Mouse (Mus musculus) limb, embryonic 12.5 days (tissue): ENCODE measurements around the gene Bckdk. TPM values are rescaled to one million over a fixed set of nuclear protein-coding genes. Genes with fewer than 3 reads are reported as not detected.

ENCODE experiments used
- ATAC-seq: fragments of 200-750 bp; cut with Nextera tagmentation; 2 replicates; pipeline ENCODE4 v1.8.0; 2017; ENCODE audit warnings: low read depth, moderate TSS enrichment; ENCODE audit not compliant: insufficient number of reproducible peaks, insufficient read depth, low FRiP score, low TSS enrichment
- H3K27ac ChIP-seq: fragments of 300-500 bp; sonication (generic); 2 replicates; pipeline ENCODE4 v1.5.1; 2016; ENCODE audit warnings: mild to moderate bottlenecking, moderate library complexity
- H3K27me3 ChIP-seq: fragments of 300-500 bp; sonication (generic); 2 replicates; pipeline ENCODE4 v1.6.1; 2016; ENCODE audit warnings: mild to moderate bottlenecking, moderate library complexity
- H3K36me3 ChIP-seq: fragments of 300-500 bp; sonication (generic); 2 replicates; pipeline ENCODE4 v1.6.1; 2016; ENCODE audit warnings: mild to moderate bottlenecking, moderate library complexity
- H3K4me1 ChIP-seq: fragments of 300-500 bp; sonication (generic); replicated peaks from 2 replicates; pipeline ENCODE4 v1.6.1; 2016
- H3K4me2 ChIP-seq: fragments of 300-500 bp; sonication (generic); 2 replicates; pipeline ENCODE4 v1.6.1; 2016; ENCODE audit warnings: mild to moderate bottlenecking, moderate library complexity
- H3K4me3 ChIP-seq: fragments of 300-500 bp; sonication (generic); replicated peaks from 2 replicates; pipeline ENCODE4 v1.5.1; 2016; ENCODE audit warnings: mild to moderate bottlenecking
- H3K9ac ChIP-seq: fragments of 300-500 bp; sonication (generic); replicated peaks from 2 replicates; pipeline ENCODE4 v1.6.1; 2016; ENCODE audit warnings: mild to moderate bottlenecking, moderate library complexity
- H3K9me3 ChIP-seq: fragments of 300-500 bp; sonication (generic); 2 replicates; pipeline ENCODE4 v1.6.1; 2016; ENCODE audit warnings: mild to moderate bottlenecking, moderate library complexity
- WGBS: fragments of 180-500 bp; shearing (Covaris S2); methylation state at CpG from one replicate; pipeline ENCODE4 v1.1.7; 2016; 5-methylcytosine and 5-hydroxymethylcytosine counted together
- polyA plus RNA-seq: library from polyadenylated mRNA; unstranded; fragments of >200 nt; fragmentation: Nextera tagmentation; extraction: Ambion mirVana; gene quantifications from 2 replicates; pipeline ENCODE4 v1.2.1, GENCODE M21; 2016

Gene Bckdk
- polyA plus RNA-seq, 1 experiment from 2014 or later = 83.0 TPM

DNA sequence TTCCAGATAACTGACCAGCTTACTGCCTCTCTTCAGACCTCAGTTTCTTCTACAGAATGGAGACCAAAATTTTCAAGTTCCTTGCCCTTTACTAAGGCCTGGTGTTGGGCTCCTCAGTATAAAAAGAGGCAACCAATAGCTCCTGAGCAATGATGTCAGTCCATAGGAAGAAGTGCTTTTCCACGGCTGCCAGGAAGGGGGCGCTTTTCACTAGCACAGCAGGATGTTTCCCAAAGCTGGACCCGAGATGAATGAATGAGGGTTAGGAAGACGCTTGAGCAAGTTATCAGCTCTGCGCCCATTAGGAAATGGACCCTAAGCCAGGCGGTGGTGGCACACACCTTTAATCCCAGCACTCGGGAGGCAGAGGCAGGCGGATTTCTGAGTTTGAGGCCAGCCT is 17.6 kb downstream of the Bckdk start:
- Histone ChIP-seq H3K9ac (no peak overlapping the region), H3K36me3 (peaks cover 90% of the 10 kb centered on the region), H3K27ac (no peak overlapping the region), H3K9me3 (no peaks in the 10 kb centered on the region), H3K4me3 (no peak overlapping the region), H3K4me2 (no peak overlapping the region), H3K4me1 (no peaks in the 10 kb centered on the region), H3K27me3 (no peaks in the 10 kb centered on the region)
- ATAC-seq = no peak
- 68% methylated on average over 8 of the region's 8 CpGs for WGBS

DNA sequence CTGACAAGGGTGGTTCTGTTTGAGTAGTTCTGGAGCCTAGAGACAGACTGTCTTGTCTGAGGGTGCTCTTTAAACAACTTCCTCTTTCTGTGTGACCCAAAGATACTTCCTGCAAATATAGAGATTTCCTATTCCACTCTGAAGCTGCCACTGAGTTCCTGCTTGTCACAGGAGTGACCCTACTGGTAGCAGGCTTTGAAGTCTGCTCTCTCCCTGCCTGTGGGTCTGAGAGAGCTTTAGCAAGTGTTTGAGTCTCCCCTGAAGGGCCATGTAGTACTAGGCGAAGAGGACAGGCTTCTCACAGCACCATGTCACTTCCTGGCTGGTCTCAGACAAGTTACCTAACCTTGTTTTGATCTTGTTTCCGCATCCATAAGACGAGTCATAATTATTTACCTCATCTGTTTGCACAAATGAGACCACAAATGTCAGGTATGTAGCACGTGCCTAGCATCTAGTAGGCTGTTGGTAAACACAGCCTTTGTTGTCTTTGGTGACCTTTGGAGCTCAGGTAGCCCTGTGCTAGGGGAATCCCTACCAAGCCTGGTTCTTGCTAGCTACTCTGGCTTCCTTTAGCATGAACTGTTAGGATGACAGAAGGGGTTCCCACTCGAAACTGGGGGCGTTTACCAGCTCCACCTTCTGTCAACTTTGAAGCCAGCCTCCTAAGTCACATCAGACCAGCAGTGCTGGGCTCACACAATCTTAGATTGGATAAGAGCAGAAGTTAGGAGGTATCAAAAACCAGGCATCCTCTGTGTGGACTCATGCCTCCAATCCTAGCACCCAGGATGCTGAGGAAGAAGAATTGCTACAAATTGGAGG is 18.8 kb downstream of the Bckdk start:
- no peak overlapping the region for H3K4me3 ChIP-seq
- peaks cover 5% of the 10 kb centered on the region for H3K27me3 ChIP-seq
- ATAC-seq = no peak
- 77% methylated on average over 6 of the region's 6 CpGs for WGBS
- peaks cover 91% of the 10 kb centered on the region for H3K36me3 ChIP-seq
- H3K9ac ChIP-seq = no peak overlapping the region
- no peak overlapping the region for H3K27ac ChIP-seq
- no peaks in the 10 kb centered on the region for H3K4me1 ChIP-seq
- no peaks in the 10 kb centered on the region for H3K9me3 ChIP-seq
- H3K4me2 ChIP-seq = no peak overlapping the region

DNA sequence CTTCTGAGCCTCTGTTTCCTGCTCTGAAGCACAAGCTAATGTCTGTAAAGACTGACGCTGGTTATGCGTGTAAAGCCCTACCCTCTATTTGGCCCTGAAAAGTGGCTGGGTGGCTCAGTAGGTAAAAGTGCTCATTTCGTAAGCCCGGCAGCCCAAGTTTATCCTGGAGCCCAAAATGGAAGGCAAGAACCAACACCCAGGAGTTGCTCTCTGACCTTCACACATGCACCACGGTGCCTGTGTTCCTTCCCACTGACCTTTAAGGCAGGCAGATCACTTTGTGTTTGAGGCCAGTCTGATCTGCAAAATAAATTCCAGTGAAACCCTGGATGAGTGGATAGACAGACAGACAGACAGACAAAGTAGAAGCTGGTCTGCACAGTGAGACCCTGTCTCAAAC is 19.8 kb downstream of the Bckdk start:
- Histone ChIP-seq H3K9me3 (no peaks in the 10 kb centered on the region), H3K9ac (no peak overlapping the region), H3K36me3 (peaks cover 85% of the 10 kb centered on the region), H3K4me1 (no peaks in the 10 kb centered on the region), H3K27ac (no peak overlapping the region), H3K4me2 (no peak overlapping the region), H3K27me3 (peaks cover 15% of the 10 kb centered on the region), H3K4me3 (no peak overlapping the region)
- WGBS = 91% methylated on average over 5 of the region's 5 CpGs
- no peak for ATAC-seq

DNA sequence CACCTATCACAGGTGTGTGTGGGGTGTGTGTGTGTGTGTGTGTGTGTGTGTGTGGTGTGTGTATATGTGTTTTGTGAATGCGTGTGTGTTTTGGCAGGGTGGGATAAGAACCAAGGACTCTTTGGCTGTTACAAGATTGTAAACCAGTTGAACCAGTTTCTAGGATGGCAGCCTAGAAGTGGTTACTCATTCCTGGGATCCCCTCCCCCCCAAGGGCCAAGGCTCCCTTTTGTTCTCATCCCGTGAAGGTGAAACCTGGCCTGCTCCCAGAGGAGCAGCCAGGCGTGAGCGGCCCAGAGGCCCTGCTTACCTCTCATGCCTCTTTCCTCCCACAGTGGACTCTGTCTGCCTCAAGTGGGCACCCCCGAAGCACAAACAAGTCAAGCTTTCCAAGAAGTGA is 21.4 kb downstream of the Bckdk start:
- Histone ChIP-seq H3K27me3 (peaks cover 31% of the 10 kb centered on the region), H3K4me1 (peaks cover 13% of the 10 kb centered on the region; the same call in 1 of the 2 replicates), H3K27ac (no peak overlapping the region), H3K9me3 (no peaks in the 10 kb centered on the region), H3K4me2 (no peak overlapping the region), H3K4me3 (no peak overlapping the region), H3K9ac (no peak overlapping the region), H3K36me3 (peaks cover 73% of the 10 kb centered on the region)
- ATAC-seq = no peak
- WGBS = 82% methylated on average over 5 of the region's 5 CpGs

DNA sequence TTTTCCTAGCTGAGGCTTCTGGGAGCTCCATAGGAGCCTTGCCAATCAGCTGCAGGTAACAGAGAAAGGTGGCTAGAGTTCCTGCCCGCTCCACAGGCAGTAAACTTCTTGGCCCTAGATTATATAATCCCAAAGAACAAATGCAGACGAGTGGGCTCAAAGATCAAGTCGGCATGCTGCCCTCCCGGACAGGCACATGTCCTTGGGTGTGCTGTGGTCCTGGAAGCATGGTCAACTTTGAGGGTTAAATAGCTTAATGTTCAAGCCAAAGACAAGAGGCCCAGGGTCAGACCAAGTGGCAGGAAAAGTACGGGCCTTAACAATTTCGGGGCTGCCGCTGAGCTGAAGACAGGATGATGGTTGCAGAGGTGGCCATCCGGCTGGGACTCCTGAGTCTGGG is 22.2 kb downstream of the Bckdk start:
- no peaks in the 10 kb centered on the region for H3K9me3 ChIP-seq
- H3K4me2 ChIP-seq = no peak overlapping the region
- peaks cover 36% of the 10 kb centered on the region for H3K27me3 ChIP-seq
- 93% methylated on average over 8 of the region's 8 CpGs for WGBS
- H3K36me3 ChIP-seq = peaks cover 65% of the 10 kb centered on the region
- no peak overlapping the region for H3K27ac ChIP-seq
- H3K4me3 ChIP-seq = no peak overlapping the region
- ATAC-seq = no peak
- H3K9ac ChIP-seq = 0 out of 2 replicates have a peak overlapping the region, but pooled peaks have one; percentile 23
- peaks cover 13% of the 10 kb centered on the region; the same call in 1 of the 2 replicates for H3K4me1 ChIP-seq

DNA sequence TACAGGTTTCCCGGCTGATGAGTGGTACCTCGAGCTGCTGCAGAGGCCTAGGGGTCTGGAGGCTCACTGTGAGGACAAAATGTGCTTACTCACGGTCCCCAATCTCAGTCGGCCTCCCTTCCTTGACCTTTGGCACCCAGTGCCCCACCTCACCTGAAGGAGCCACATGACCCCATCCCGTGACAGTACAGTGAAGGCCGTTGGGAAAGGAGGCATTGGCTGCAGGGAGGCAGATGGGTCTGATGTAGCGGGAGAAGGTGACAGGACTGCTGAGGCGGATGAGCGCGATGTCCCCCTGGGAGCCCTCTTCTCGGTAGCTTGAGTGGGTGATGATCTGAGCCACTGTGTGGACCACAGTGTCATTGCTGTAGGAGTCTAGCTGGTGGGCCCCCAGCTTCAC is 23.0 kb downstream of the Bckdk start:
- Histone ChIP-seq H3K4me2 (no peak overlapping the region), H3K27me3 (peaks cover 36% of the 10 kb centered on the region), H3K36me3 (peaks cover 57% of the 10 kb centered on the region), H3K4me3 (no peak overlapping the region), H3K27ac (no peak overlapping the region), H3K4me1 (peaks cover 20% of the 10 kb centered on the region), H3K9me3 (no peaks in the 10 kb centered on the region), H3K9ac (no peak overlapping the region)
- ATAC-seq = no peak
- WGBS = 89% methylated on average over 11 of the region's 11 CpGs

DNA sequence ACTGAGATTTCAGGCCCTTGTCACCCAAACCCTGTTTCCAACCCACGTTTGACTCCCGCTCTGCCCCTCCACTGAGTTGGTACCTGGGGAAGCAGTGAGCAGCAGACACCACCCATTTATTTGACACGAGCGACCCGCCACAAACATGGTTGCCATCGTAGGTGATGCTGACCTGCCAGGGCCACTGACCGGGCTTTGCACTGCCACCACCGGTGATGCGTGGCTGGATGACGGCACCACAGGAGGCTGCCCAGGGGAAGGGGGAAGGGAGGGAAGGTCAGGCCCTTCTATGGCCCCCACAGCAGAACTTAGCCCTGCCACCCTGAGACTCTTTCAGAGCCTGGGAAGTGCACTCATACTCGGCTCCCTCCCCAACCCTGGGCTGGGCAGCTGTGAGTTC is 23.8 kb downstream of the Bckdk start:
- ATAC-seq = no peak
- Histone ChIP-seq H3K27me3 (peaks cover 36% of the 10 kb centered on the region), H3K4me1 (peaks cover 21% of the 10 kb centered on the region), H3K27ac (no peak overlapping the region), H3K4me3 (no peak overlapping the region), H3K9me3 (no peaks in the 10 kb centered on the region), H3K4me2 (no peak overlapping the region), H3K36me3 (peaks cover 49% of the 10 kb centered on the region), H3K9ac (no peak overlapping the region)
- 85% methylated on average over 11 of the region's 11 CpGs for WGBS

DNA sequence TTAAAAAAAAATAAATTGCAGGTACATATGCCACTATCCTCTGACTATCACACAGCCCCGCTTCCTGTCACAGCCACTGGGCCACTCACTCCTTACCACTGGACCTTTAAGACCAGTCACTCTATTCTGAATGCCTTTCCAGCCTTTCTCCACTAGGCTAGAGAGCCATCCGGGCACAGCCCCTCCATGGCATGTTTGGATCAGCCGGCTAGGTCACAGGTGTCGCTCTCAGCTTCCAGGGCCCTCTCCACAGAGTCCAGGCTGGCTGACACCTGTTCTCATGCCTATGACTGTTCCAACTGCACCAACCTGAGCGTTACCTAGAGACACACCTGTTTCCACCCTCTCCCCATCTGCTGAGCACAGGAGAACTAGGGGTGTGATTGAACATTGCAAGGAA is 24.7 kb downstream of the Bckdk start:
- Histone ChIP-seq H3K4me2 (peak overlapping the region; percentile 58), H3K9ac (no peak overlapping the region)
- no peak for ATAC-seq

DNA sequence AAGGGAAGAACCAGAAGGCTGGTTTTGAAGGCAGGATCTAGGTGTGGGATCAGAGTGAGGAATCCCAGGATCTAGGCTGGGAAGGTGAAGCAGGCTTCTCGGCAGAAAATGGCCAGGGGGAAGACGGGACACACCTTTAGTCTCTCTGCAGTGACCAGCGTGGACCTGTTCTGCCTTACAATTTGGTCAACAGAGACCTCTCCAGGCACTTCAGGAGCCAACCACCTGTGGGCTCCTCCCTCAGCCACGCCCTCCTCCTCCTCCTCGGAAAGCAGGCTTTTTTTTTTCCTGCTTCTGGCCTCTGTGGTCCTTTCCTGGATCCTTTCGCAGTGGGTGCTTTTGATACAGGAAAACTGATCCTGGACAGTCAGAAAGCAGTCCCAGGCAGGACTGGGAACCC is 26.0 kb downstream of the Bckdk start, which contains the start of gene Prss8:
TSS of gene Prss8 (minus strand) at position 182 of the 400 bp plus-strand sequence.
- H3K27ac ChIP-seq = no peak within 1 kb of the TSS
- peaks cover 36% of the 10 kb centered on the region for H3K27me3 ChIP-seq
- no peak for ATAC-seq
- H3K36me3 ChIP-seq = peaks cover 27% of the 10 kb centered on the region
- WGBS = 6% methylated on average over 6 of the region's 6 CpGs
- H3K4me3 ChIP-seq = peak within 1 kb of the TSS; percentile 37
- peaks cover 28% of the 10 kb centered on the region for H3K4me1 ChIP-seq
- peak within 1 kb of the TSS; percentile 50; the same call in 1 of the 2 replicates for H3K9ac ChIP-seq
- H3K4me2 ChIP-seq = peak within 1 kb of the TSS; percentile 58
- no peaks in the 10 kb centered on the region for H3K9me3 ChIP-seq

More for the DNA sequence above, 24.7 kb downstream of the Bckdk start:
- Histone ChIP-seq H3K36me3 (peaks cover 41% of the 10 kb centered on the region), H3K27me3 (peaks cover 36% of the 10 kb centered on the region), H3K4me3 (peak overlapping the region; percentile 37; the same call in 1 of the 2 replicates), H3K4me1 (peaks cover 21% of the 10 kb centered on the region), H3K27ac (no peak overlapping the region), H3K9me3 (no peaks in the 10 kb centered on the region)
- 45% methylated on average over 5 of the region's 5 CpGs for WGBS

DNA sequence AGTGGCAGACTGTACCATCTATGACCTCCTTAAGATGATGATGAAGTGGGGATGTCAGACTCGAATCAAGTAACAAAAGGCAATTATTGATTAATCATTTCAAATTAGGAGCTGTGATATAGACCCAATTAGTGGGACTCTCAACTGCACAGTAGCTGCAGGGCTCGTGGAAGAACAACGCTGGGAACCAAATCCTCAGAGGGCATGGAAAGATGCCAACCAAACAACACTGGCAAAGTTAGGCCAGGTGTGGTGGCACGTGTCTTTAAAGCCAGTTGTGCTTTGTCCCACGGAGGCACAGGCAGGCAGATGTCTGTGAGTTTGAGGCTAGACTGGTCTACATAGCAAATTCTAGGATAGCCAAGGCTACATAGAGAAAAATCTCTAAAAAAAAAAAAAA is 26.8 kb downstream of the Bckdk start:
- Histone ChIP-seq H3K4me1 (peaks cover 28% of the 10 kb centered on the region), H3K9ac (no peak overlapping the region), H3K4me3 (no peak overlapping the region), H3K36me3 (peaks cover 20% of the 10 kb centered on the region), H3K27me3 (peaks cover 36% of the 10 kb centered on the region), H3K27ac (no peak overlapping the region), H3K9me3 (no peaks in the 10 kb centered on the region), H3K4me2 (no peak overlapping the region)
- ATAC-seq = no peak
- 77% methylated on average over 5 of the region's 5 CpGs for whole genome bisulfite sequencing

DNA sequence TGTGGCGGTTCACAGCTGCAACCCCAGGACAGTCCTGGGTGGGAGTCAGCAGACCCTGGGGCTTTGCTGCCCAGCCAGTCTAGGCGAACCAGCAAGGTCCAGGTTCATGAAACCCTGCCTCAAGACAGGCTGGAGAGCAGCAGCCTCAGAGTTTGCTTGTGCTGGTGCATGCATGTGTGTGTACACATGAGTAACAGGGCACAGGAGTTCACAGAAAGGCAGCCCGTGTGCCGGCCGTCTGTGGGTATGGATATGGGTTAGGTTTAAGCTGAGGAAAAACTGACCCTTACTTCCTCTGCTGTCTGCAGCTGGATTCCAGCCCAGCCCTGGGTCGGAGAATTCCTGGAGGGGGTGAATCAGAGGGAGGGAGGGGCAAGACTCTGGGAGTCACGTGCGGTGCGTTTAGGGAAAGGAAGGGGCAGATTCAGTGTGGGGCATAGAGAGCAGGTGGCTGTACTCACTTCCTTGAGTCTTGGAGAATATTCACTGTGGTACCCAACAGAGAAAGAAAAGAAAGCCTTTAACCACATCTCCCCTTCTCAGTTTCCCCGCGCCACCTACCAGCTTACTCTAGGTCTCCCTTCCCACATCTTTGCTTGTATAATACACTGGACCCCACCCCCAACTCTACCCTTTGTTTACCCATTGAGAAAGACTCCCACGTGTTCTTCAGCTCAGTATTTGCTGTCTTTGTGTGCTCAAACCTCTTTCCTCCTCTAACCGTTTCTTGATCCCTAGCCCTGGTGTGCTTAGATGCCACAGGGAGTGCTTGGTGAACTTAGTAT is 27.7 kb downstream of the Bckdk start:
- Histone ChIP-seq H3K9ac (no peak overlapping the region), H3K4me3 (no peak overlapping the region), H3K27me3 (peaks cover 40% of the 10 kb centered on the region), H3K4me2 (no peak overlapping the region), H3K4me1 (peaks cover 35% of the 10 kb centered on the region), H3K9me3 (no peaks in the 10 kb centered on the region), H3K27ac (0 out of 2 replicates have a peak overlapping the region, but pooled peaks have one; percentile 25), H3K36me3 (peaks cover 11% of the 10 kb centered on the region; the same call in 1 of the 2 replicates)
- no peak for ATAC-seq
- 50% methylated on average over 13 of the region's 13 CpGs for WGBS
